9 mouse cellular contexts compared by ENCODE assay signal in genomic region chr8:124758544-124758943, GRCm38 (mm10). TPM values are rescaled to one million over a fixed set of nuclear protein-coding genes. Genes with fewer than 3 reads are reported as not detected.
DNase-seq lines count a peak whose midpoint lies in the region; ATAC-seq and TF ChIP-seq lines count a peak whose summit lies in the region.
"Had no signal": no experiment of that assay in that cellular context is flagged by ENCODE, and none has a peak within 500 bp of the region (broad histone marks: within the 10 kb centered on the region; RNA-seq: fewer than 3 reads in every experiment).

No protein-coding gene starts in this region.

- H3K9ac ChIP-seq in midbrain, postnatal 0 days (replicated peaks; ENCODE audit: low read length, poor library complexity, severe bottlenecking): no peak overlapping the region
- H3K9ac ChIP-seq in midbrain, embryonic 11.5 days (ENCODE audit: low read length): no peak overlapping the region
- H3K9ac ChIP-seq: heart, embryonic 13.5 days had no signal

- no peak overlapping the region for H3K4me3 ChIP-seq in midbrain, postnatal 0 days (ENCODE audit: low read depth, low read length)
- no peak overlapping the region for H3K4me3 ChIP-seq in midbrain, embryonic 11.5 days (ENCODE audit: low read depth, low read length)
- H3K4me3 ChIP-seq: heart, embryonic 13.5 days had no signal

- peak; percentile 68 for TF ChIP-seq CTCF in midbrain, postnatal 0 days (IDR thresholded peaks at IDR 0.05)

- no peaks in the 10 kb centered on the region for H3K4me1 ChIP-seq in midbrain, postnatal 0 days (ENCODE audit: insufficient read depth, low read length)
- no peaks in the 10 kb centered on the region for H3K4me1 ChIP-seq in midbrain, embryonic 11.5 days (ENCODE audit: control insufficient read depth, insufficient read depth, low read length)

- H3K27ac ChIP-seq in midbrain, postnatal 0 days (ENCODE audit: low read depth, low read length): no peak overlapping the region
- no peak overlapping the region for H3K27ac ChIP-seq in midbrain, embryonic 11.5 days (ENCODE audit: low read depth, low read length)
- H3K27ac ChIP-seq: heart, embryonic 13.5 days had no signal

- peak; percentile 55 to 81 for DNase-seq in cerebellum, postnatal 14 days
- DNase-seq in cerebellum, adult 11-12 months: no peak
- peak; percentile 30 for DNase-seq in midbrain, postnatal 0 days (ENCODE audit: low spot score)
- DNase-seq in midbrain, embryonic 11.5 days (ENCODE audit: low spot score, missing footprints): no peak
- DNase-seq in kidney, postnatal 10 days: peak; percentile 67
- peak; percentile 67 for DNase-seq in thymus, postnatal 14 days
- DNase-seq in right cerebral cortex, postnatal 36 days (ENCODE audit: low spot score in 2 of 2): no peak
- DNase-seq in ovary, adult 18-20 months (ENCODE audit: low spot score): no peak

- ATAC-seq in midbrain, postnatal 0 days (ENCODE audit: low FRiP score): no peak
- no peak for ATAC-seq in midbrain, embryonic 11.5 days (ENCODE audit: low FRiP score)

- H3K36me3 ChIP-seq in midbrain, postnatal 0 days (ENCODE audit: insufficient read depth, low read length): no peaks in the 10 kb centered on the region
- H3K36me3 ChIP-seq in midbrain, embryonic 11.5 days (ENCODE audit: control insufficient read depth, insufficient read depth, low read length): no peaks in the 10 kb centered on the region
- H3K36me3 ChIP-seq: heart, embryonic 13.5 days had no signal

- no peaks in the 10 kb centered on the region for H3K27me3 ChIP-seq in midbrain, postnatal 0 days (ENCODE audit: insufficient read depth, low read length)
- H3K27me3 ChIP-seq in midbrain, embryonic 11.5 days (ENCODE audit: control insufficient read depth, insufficient read depth, low read length): peaks cover under 1% of the 10 kb centered on the region; the same call in 1 of the 2 replicates

- H3K4me2 ChIP-seq in midbrain, postnatal 0 days (ENCODE audit: low read depth, low read length, poor library complexity, severe bottlenecking): no peak overlapping the region
- H3K4me2 ChIP-seq in midbrain, embryonic 11.5 days: no peak overlapping the region
- H3K4me2 ChIP-seq: heart, embryonic 13.5 days had no signal

- 47% methylated on average over 3 of the region's 3 CpGs for WGBS in midbrain, postnatal 0 days
- 47% methylated on average over 3 of the region's 3 CpGs for WGBS in midbrain, embryonic 11.5 days

- no peaks in the 10 kb centered on the region for H3K9me3 ChIP-seq in midbrain, postnatal 0 days (ENCODE audit: low read length)
- no peaks in the 10 kb centered on the region for H3K9me3 ChIP-seq in midbrain, embryonic 11.5 days (ENCODE audit: control insufficient read depth, low read length)
- H3K9me3 ChIP-seq: heart, embryonic 13.5 days had no signal

RNA-seq across cellular contexts. Expression of gene Fam89a, which starts 6.9 kb away (rescaled TPM):
- total RNA-seq in midbrain, postnatal 0 days (2014; rRNA removed): 1.2 TPM in 1 of 2 replicates, not detected in the other
- polyA plus RNA-seq in midbrain, postnatal 0 days (2015; fragmentation: Nextera tagmentation; extraction: Ambion mirVana): 0.25 and 0.26 TPM in 2 replicates
- 2.1 and 2.2 TPM in 2 replicates for polyA plus RNA-seq in midbrain, embryonic 11.5 days (2014; fragmentation: Nextera tagmentation; extraction: Ambion mirVana)

RNA-seq across cellular contexts. Expression of gene Trim67, which starts 34.3 kb away (rescaled TPM):
- 87.1 and 104 TPM in 2 replicates for total RNA-seq in midbrain, postnatal 0 days (2014; rRNA removed)
- polyA plus RNA-seq in midbrain, postnatal 0 days (2015; fragmentation: Nextera tagmentation; extraction: Ambion mirVana): 22.0 and 25.6 TPM in 2 replicates
- polyA plus RNA-seq in midbrain, embryonic 11.5 days (2014; fragmentation: Nextera tagmentation; extraction: Ambion mirVana): 2.9 and 3.3 TPM in 2 replicates

RNA-seq across cellular contexts. Expression of gene Arv1, which starts 36.6 kb away (rescaled TPM):
- total RNA-seq in midbrain, postnatal 0 days (2014; rRNA removed): 22.5 and 25.4 TPM in 2 replicates
- polyA plus RNA-seq in midbrain, postnatal 0 days (2015; fragmentation: Nextera tagmentation; extraction: Ambion mirVana): 35.2 and 35.7 TPM in 2 replicates
- 31.1 and 33.0 TPM in 2 replicates for polyA plus RNA-seq in midbrain, embryonic 11.5 days (2014; fragmentation: Nextera tagmentation; extraction: Ambion mirVana)

RNA-seq across cellular contexts. Expression of gene Ttc13, which starts 36.8 kb away (rescaled TPM):
- 64.8 and 76.5 TPM in 2 replicates for total RNA-seq in midbrain, postnatal 0 days (2014; rRNA removed)
- polyA plus RNA-seq in midbrain, postnatal 0 days (2015; fragmentation: Nextera tagmentation; extraction: Ambion mirVana): 64.0 and 66.5 TPM in 2 replicates
- polyA plus RNA-seq in midbrain, embryonic 11.5 days (2014; fragmentation: Nextera tagmentation; extraction: Ambion mirVana): 61.5 and 62.7 TPM in 2 replicates

Comparison
In these comparisons a context has a peak if more than half of its experiments do, and no peak if none do; other contexts are left out.
1. DNase-seq: peak in cerebellum, postnatal 14 days (2 of 2), midbrain, postnatal 0 days (single experiment), kidney, postnatal 10 days (single experiment) and thymus, postnatal 14 days (single experiment); none in cerebellum, adult 11-12 months (single experiment), midbrain, embryonic 11.5 days (single experiment), right cerebral cortex, postnatal 36 days (0 of 2) and ovary, adult 18-20 months (single experiment).